Mouse (Mus musculus) c-Kit-negative CD71-positive TER-119-positive erythroid progenitor cells, embryonic 14.5 days (primary cell): ENCODE data around the gene Sigmar1.
"Not testable (repeated sequence)": the region's sequence is repeated elsewhere in the genome, so short reads cannot be mapped to it uniquely, and the experiment has no call there.

Source experiments
- DNase-seq: peaks from one replicate; pipeline ENCODE4 v3.0.0-alpha.2; 2013; ENCODE audit warnings: low read depth, low spot score

Gene Sigmar1

GRCm38 (mm10) chr4:41755338-41756305 is at the start of gene Sigmar1:
Gene Sigmar1, minus strand, starts transcription at chr4:41756157.
- peak; percentile 62 for DNase-seq

GRCm38 (mm10) chr4:41783197-41783596 is 27.2 kb upstream of the Sigmar1 start:
- not testable (repeated sequence) for DNase-seq

DNA sequence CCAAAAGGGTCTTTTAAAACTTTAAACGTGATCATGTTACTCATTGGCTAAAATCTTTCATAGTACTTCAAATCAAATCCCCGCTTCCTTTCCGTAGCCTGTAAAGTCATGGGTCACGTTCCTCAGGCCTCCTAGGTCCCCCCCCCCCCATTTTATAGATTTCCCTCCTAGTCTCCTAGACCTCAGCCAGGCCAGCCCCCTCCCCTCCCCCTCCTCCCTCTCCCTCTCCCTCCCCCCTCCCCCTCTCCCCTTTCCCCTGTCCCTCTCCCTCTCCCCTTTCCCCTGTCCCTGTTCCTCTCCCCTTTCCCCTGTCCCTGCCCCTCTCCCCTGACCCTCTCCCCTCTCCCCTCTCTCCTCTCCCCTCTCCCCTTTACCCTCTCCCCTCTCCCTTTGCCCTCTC is 26.8 kb upstream of the Sigmar1 start:
- DNase-seq: not testable (repeated sequence)

GRCm38 (mm10) chr4:41781748-41782485 is 26.0 kb upstream of the Sigmar1 start:
- not testable (repeated sequence) for DNase-seq

- DNase-seq: not testable (repeated sequence)
These were observed 25.3 kb upstream of the Sigmar1 start for GRCm38 (mm10) chr4:41781271-41781670.

GRCm38 (mm10) chr4:41775840-41776239 is 19.9 kb upstream of the Sigmar1 start:
- not testable (repeated sequence) for DNase-seq

DNA sequence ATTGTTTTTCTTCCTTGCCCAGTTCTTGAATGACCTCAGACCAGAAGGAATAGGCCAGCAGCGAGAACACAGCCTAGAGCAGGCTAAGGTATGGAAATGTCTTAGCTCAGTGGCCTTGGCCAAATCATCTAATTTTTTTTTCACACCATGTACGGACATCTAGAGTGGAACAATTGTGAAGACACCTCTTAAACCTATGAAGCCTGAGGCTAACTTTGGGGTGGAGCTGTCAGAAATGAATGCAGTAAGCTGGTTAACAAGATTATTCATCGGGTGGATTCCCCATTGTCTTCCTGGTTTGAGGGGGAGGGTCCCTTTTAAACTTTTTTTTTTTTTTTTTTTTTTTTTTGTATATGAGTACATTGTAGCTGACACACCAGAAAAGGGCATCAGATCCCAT is 18.5 kb upstream of the Sigmar1 start:
- not testable (repeated sequence) for DNase-seq

DNA sequence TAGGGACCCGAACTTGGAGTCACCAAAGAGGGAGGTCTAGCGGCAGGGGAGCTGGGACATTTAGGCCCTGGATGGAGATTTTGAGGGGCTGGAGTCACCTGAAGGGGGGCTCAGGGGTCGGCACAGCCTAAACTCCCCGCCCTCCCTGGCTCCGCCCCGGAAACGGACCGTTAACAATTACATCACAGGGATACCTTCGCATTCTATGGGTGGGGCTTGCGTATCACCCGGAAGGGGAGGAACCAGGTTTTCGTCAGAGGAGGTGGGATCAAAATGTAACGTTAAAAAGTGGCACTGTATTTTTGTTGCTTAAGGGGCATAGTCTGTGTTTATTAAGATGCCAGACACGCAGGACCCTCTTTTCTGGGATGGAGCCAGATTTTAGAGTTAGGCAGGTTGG is 18.0 kb upstream of the Sigmar1 start, which contains the start of gene Ccl27a:
Ccl27a (minus strand) TSS at position 246 of the 400 bp plus-strand sequence.
- DNase-seq: not testable (repeated sequence)

- DNase-seq: not testable (repeated sequence)
These were observed 17.5 kb upstream of the Sigmar1 start for GRCm38 (mm10) chr4:41773502-41773901.

DNA sequence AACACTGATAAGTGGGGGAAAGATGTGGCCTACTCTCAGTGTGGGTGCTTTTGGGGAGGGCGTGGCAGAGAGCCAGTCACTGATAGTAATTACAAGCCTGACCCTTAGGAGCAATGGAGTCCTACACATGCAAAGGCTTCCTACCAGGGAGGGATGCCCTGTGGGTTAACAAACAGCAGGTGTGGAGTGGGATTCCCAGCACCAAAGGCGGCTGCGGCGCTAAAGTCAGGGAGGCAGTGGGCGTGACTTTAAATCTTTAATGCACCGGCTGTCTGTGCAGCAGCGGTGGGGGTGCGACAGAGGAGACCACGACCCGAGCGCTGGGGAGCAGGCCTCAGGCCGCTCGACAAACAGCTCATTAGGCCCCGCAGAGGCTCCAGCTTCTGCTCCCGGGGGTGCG is 17.0 kb upstream of the Sigmar1 start:
- not testable (repeated sequence) for DNase-seq

DNA sequence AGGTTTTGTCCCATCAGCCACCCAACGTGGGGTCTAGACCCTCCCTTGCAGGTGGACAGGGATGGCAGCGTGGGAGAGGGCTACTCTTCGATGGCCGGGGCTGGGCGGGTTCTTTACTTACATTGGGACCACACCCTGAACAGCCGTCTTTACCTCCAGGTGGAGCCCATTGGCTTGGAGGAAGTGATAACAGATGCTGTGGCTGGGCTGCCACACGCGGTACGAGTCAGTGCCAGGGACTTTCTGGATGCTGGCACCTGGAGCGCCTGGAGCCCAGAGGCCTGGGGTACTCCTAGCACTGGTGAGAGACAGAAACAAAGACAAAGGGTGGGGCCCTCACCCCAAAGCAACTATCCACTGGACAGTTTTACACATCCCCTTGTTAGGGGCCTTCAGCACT is 11.3 kb upstream of the Sigmar1 start:
- not testable (repeated sequence) for DNase-seq

GRCm38 (mm10) chr4:41763176-41763575 is 7.2 kb upstream of the Sigmar1 start:
- DNase-seq: not testable (repeated sequence)

- DNase-seq: not testable (repeated sequence)
These were observed 6.7 kb upstream of the Sigmar1 start for GRCm38 (mm10) chr4:41762688-41763114.

- no peak for DNase-seq
These were observed 6.2 kb upstream of the Sigmar1 start for GRCm38 (mm10) chr4:41762099-41762687.

- no peak for DNase-seq
These were observed 5.7 kb upstream of the Sigmar1 start for GRCm38 (mm10) chr4:41761680-41762079.

DNA sequence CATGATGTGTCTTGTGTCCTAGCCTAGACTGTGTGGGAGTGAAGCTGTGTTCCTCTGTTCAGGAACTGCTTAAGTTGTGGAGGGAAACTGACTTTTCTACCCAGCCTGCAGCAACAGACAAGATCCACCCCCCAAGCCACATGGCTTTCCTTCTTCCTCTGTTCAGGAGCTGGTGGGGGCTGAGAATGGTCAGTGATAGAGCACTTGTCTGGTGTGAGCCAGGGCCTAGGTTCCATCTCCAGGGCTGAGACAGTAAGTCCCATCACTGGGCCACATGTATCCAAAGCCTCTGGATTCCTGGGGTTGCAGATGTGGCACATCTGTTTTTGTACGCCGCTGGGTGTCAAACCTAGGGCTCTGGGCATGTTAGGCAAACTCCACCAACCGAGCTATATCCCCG is 5.0 kb upstream of the Sigmar1 start:
- no peak for DNase-seq

DNA sequence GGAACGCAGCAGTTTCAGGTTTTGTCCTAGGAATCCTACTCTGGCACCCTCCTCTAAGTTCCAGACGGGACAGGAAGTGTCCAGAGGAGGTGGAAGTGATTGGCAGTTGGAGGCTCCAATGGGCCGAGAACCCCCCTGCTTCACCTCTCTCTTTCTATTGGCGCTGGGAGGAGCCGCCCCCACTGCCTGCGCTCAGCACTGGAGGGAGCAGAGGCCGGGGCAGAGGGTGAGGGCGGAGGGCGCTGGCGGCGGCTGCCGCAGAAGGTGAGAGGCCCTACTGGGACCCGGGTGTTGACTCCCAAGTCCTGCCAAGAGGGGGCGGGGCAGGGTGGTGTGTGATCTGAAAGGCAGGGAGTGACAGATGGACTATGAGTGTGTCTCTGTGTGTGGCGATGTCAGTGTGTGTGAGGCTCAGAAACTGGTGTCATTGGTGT is 4.3 kb upstream of the Sigmar1 start:
- DNase-seq: no peak

DNA sequence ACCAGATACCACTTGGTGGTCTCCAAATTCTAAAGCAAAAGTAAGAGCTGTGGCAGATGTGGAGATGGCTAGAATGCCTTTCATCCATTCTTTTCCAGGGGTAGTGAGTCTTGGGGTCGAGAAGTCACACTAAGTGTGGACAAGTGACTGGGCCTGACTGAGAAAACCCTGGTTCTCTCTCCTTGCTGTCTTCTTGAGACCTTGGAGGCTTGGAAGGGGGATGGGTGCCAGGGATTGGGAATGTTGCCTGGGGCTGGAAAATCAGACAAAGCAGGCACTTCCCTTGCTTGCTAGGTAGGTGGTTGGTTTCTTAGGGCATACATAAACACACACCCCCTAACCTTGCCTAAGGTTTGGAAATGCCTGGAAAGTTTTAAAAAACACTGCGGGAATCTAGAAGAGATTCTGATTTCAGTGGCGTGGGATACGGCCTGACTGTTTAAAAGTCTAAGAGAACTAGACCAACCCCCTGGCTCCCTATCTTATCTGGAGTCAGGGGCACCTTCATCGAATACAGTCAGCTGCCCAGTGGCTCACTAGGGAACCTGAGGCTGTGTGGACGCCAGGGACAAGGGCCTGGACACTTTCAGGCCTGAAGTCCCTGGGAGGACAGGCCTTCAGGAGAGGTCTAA is 3.8 kb upstream of the Sigmar1 start:
- DNase-seq: no peak

GRCm38 (mm10) chr4:41759206-41759605 is 3.2 kb upstream of the Sigmar1 start:
- no peak for DNase-seq

DNA sequence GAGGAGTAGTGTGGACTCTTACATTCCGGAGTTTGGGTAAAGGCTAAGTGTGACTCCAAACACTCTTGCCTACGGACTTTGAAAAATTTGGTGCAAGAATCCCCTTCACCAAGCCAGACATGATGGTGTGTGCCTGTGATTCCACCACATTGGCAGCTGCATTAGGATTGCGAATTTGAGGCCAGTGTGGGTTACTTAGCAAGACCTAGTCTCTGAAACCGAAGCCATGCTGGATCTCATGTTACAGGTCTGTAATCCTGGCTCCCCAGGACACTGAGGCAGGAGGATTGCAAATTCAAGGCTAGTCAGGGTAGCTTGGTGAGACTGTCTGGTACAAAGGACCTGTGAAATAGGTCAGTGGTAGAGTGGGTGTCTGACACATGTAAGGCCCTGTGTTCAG is 2.7 kb upstream of the Sigmar1 start:
- no peak for DNase-seq

DNA sequence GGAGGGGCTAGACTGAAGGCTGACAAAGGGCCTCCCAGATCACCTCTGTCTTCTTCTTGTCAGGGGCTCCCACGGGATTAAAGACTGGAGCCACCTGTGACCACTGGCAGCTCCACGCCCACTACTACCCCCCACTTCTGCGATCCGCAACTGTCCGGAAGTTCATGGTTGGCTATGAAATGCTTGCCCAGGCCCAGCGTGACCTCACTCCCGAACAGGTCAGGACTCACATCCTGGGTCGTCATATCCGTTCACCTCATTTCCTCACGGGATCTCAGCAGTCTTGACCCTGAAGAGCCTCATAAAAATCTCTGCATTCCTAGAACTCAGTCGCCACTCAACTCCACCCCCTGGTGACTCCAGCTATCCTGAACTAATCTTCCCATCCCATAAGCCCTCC is 2.1 kb upstream of the Sigmar1 start:
- no peak for DNase-seq
